Mouse (Mus musculus): ENCODE measurements around the gene Chd5. TPM values are rescaled to one million over a fixed set of nuclear protein-coding genes. Genes with fewer than 3 reads are reported as not detected.

The Chd5 gene
- polyA plus RNA-seq, 1 experiment = 88.7 TPM

- Histone ChIP-seq H3K27me3 (ENCODE audit: control insufficient read depth, insufficient read depth, low read length) (no peaks in the 10 kb centered on the region), H3K4me3 (ENCODE audit: control insufficient read depth, low read depth, low read length) (no peak overlapping the region), H3K27ac (ENCODE audit: control insufficient read depth, insufficient read depth, low read depth, low read length) (no peak overlapping the region), H3K36me3 (ENCODE audit: control insufficient read depth, insufficient read depth, low read length) (no peaks in the 10 kb centered on the region), H3K4me1 (ENCODE audit: control insufficient read depth, insufficient read depth, low read length) (peaks cover 4% of the 10 kb centered on the region)
- TF ChIP-seq POLR2A (IDR thresholded peaks at IDR 0.05; ENCODE audit: control insufficient read depth, low read depth, low read length) (no peak), CTCF (IDR thresholded peaks at IDR 0.05; ENCODE audit: control insufficient read depth, insufficient read depth, insufficient replicate concordance, low read depth, low read length) (no peak)
Observed at GRCm38 (mm10) chr4:152355672-152356071, 17.2 kb downstream of the Chd5 start.

GRCm38 (mm10) chr4:152359700-152360099, 21.2 kb downstream of the Chd5 start:
- Histone ChIP-seq H3K27ac (ENCODE audit: control insufficient read depth, insufficient read depth, low read depth, low read length) (no peak overlapping the region), H3K4me3 (ENCODE audit: control insufficient read depth, low read depth, low read length) (no peak overlapping the region), H3K27me3 (ENCODE audit: control insufficient read depth, insufficient read depth, low read length) (no peaks in the 10 kb centered on the region), H3K4me1 (ENCODE audit: control insufficient read depth, insufficient read depth, low read length) (peaks cover 7% of the 10 kb centered on the region), H3K36me3 (ENCODE audit: control insufficient read depth, insufficient read depth, low read length) (no peaks in the 10 kb centered on the region)
- TF ChIP-seq CTCF (IDR thresholded peaks at IDR 0.05; ENCODE audit: control insufficient read depth, insufficient read depth, insufficient replicate concordance, low read depth, low read length) (no peak), POLR2A (IDR thresholded peaks at IDR 0.05; ENCODE audit: control insufficient read depth, low read depth, low read length) (no peak)

- Histone ChIP-seq H3K4me1 (ENCODE audit: control insufficient read depth, insufficient read depth, low read length) (peaks cover 7% of the 10 kb centered on the region), H3K36me3 (ENCODE audit: control insufficient read depth, insufficient read depth, low read length) (no peaks in the 10 kb centered on the region), H3K27me3 (ENCODE audit: control insufficient read depth, insufficient read depth, low read length) (no peaks in the 10 kb centered on the region), H3K4me3 (ENCODE audit: control insufficient read depth, low read depth, low read length) (peak overlapping the region; percentile 25), H3K27ac (ENCODE audit: control insufficient read depth, insufficient read depth, low read depth, low read length) (no peak overlapping the region)
- TF ChIP-seq CTCF (IDR thresholded peaks at IDR 0.05; ENCODE audit: control insufficient read depth, insufficient read depth, insufficient replicate concordance, low read depth, low read length) (no peak), POLR2A (IDR thresholded peaks at IDR 0.05; ENCODE audit: control insufficient read depth, low read depth, low read length) (peak; percentile 29; the same call in 1 of the 2 replicates)
Observed at GRCm38 (mm10) chr4:152360855-152361254, 22.4 kb downstream of the Chd5 start.

- Histone ChIP-seq H3K4me3 (ENCODE audit: control insufficient read depth, low read depth, low read length) (no peak overlapping the region), H3K27me3 (ENCODE audit: control insufficient read depth, insufficient read depth, low read length) (no peaks in the 10 kb centered on the region), H3K36me3 (ENCODE audit: control insufficient read depth, insufficient read depth, low read length) (no peaks in the 10 kb centered on the region), H3K4me1 (ENCODE audit: control insufficient read depth, insufficient read depth, low read length) (peaks cover 12% of the 10 kb centered on the region), H3K27ac (ENCODE audit: control insufficient read depth, insufficient read depth, low read depth, low read length) (no peak overlapping the region)
- TF ChIP-seq POLR2A (IDR thresholded peaks at IDR 0.05; ENCODE audit: control insufficient read depth, low read depth, low read length) = no peak
- TF ChIP-seq CTCF (IDR thresholded peaks at IDR 0.05; ENCODE audit: control insufficient read depth, insufficient read depth, insufficient replicate concordance, low read depth, low read length) = no peak
Observed at GRCm38 (mm10) chr4:152362180-152362579, 23.7 kb downstream of the Chd5 start.

GRCm38 (mm10) chr4:152365228-152365627, 26.8 kb downstream of the Chd5 start:
- no peak overlapping the region for H3K27ac ChIP-seq (ENCODE audit: control insufficient read depth, insufficient read depth, low read depth, low read length)
- H3K36me3 ChIP-seq (ENCODE audit: control insufficient read depth, insufficient read depth, low read length) = no peaks in the 10 kb centered on the region
- no peak for TF ChIP-seq CTCF (IDR thresholded peaks at IDR 0.05; ENCODE audit: control insufficient read depth, insufficient read depth, insufficient replicate concordance, low read depth, low read length)
- no peak for TF ChIP-seq POLR2A (IDR thresholded peaks at IDR 0.05; ENCODE audit: control insufficient read depth, low read depth, low read length)
- peaks cover 20% of the 10 kb centered on the region for H3K4me1 ChIP-seq (ENCODE audit: control insufficient read depth, insufficient read depth, low read length)
- no peaks in the 10 kb centered on the region for H3K27me3 ChIP-seq (ENCODE audit: control insufficient read depth, insufficient read depth, low read length)
- no peak overlapping the region for H3K4me3 ChIP-seq (ENCODE audit: control insufficient read depth, low read depth, low read length)

- TF ChIP-seq CTCF (IDR thresholded peaks at IDR 0.05; ENCODE audit: control insufficient read depth, insufficient read depth, insufficient replicate concordance, low read depth, low read length) (no peak), POLR2A (IDR thresholded peaks at IDR 0.05; ENCODE audit: control insufficient read depth, low read depth, low read length) (no peak)
- Histone ChIP-seq H3K27me3 (ENCODE audit: control insufficient read depth, insufficient read depth, low read length) (no peaks in the 10 kb centered on the region), H3K4me1 (ENCODE audit: control insufficient read depth, insufficient read depth, low read length) (no peaks in the 10 kb centered on the region), H3K27ac (ENCODE audit: control insufficient read depth, insufficient read depth, low read depth, low read length) (no peak overlapping the region), H3K4me3 (ENCODE audit: control insufficient read depth, low read depth, low read length) (no peak overlapping the region), H3K36me3 (ENCODE audit: control insufficient read depth, insufficient read depth, low read length) (no peaks in the 10 kb centered on the region)
Observed at GRCm38 (mm10) chr4:152382528-152383252, 44.2 kb downstream of the Chd5 start.

GRCm38 (mm10) chr4:152385644-152386043, 47.2 kb downstream of the Chd5 start:
- Histone ChIP-seq H3K4me1 (ENCODE audit: control insufficient read depth, insufficient read depth, low read length) (no peaks in the 10 kb centered on the region), H3K4me3 (ENCODE audit: control insufficient read depth, low read depth, low read length) (no peak overlapping the region), H3K27me3 (ENCODE audit: control insufficient read depth, insufficient read depth, low read length) (no peaks in the 10 kb centered on the region), H3K27ac (ENCODE audit: control insufficient read depth, insufficient read depth, low read depth, low read length) (no peak overlapping the region), H3K36me3 (ENCODE audit: control insufficient read depth, insufficient read depth, low read length) (no peaks in the 10 kb centered on the region)
- peak; percentile 28; the same call in 1 of the 2 replicates for TF ChIP-seq CTCF (IDR thresholded peaks at IDR 0.05; ENCODE audit: control insufficient read depth, insufficient read depth, insufficient replicate concordance, low read depth, low read length)
- no peak for TF ChIP-seq POLR2A (IDR thresholded peaks at IDR 0.05; ENCODE audit: control insufficient read depth, low read depth, low read length)
